Mouse (Mus musculus) forebrain, embryonic 10.5 days (tissue): ENCODE results near the gene Zc2hc1c. TPM values are rescaled to one million over a fixed set of nuclear protein-coding genes. Genes with fewer than 3 reads are reported as not detected.

Experiments used
- DNase-seq: peaks from one replicate; pipeline ENCODE4 v3.0.0-alpha.2; 2017; ENCODE audit warnings: low spot score; ENCODE audit errors: extremely low spot score
- H3K27ac ChIP-seq: fragments of 300-500 bp; sonication (generic); 2 replicates; pipeline ENCODE4 v1.5.1; 2016; ENCODE audit warnings: mild to moderate bottlenecking
- H3K27me3 ChIP-seq: fragments of 300-500 bp; sonication (generic); 2 replicates; pipeline ENCODE4 v1.6.1; 2016; ENCODE audit warnings: mild to moderate bottlenecking; ENCODE audit not compliant: poor library complexity, severe bottlenecking
- H3K36me3 ChIP-seq: fragments of 300-500 bp; sonication (generic); replicated peaks from 2 replicates; pipeline ENCODE4 v1.6.1; 2016; ENCODE audit warnings: mild to moderate bottlenecking, moderate library complexity
- H3K4me1 ChIP-seq: fragments of 300-500 bp; sonication (generic); 2 replicates; pipeline ENCODE4 v1.6.1; 2016
- H3K4me3 ChIP-seq: fragments of 300-500 bp; sonication (generic); 2 replicates; pipeline ENCODE4 v1.5.1; 2016; ENCODE audit warnings: mild to moderate bottlenecking, moderate library complexity
- H3K9me3 ChIP-seq: fragments of 300-500 bp; sonication (generic); 2 replicates; pipeline ENCODE4 v1.6.1; 2016; ENCODE audit warnings: mild to moderate bottlenecking, moderate library complexity
- WGBS: fragments of 180-500 bp; shearing (Covaris S2); methylation state at CpG from one replicate; pipeline ENCODE4 v1.1.7; 2016; 5-methylcytosine and 5-hydroxymethylcytosine counted together
- microRNA-seq: library from miRNA; unstranded; fragments of <30 nt; microRNA quantifications from one replicate; pipeline ENCODE4, GENCODE M21; 2017
- polyA plus RNA-seq: library from polyadenylated mRNA; unstranded; fragments of >200 nt; fragmentation: Nextera tagmentation; extraction: Ambion mirVana; gene quantifications from 2 replicates; pipeline ENCODE4 v1.2.1, GENCODE M21; 2016

The Zc2hc1c gene
- polyA plus RNA-seq, 1 experiment from 2014 or later, result 1.3 TPM

GRCm38 (mm10) chr12:85348338-85348737 lies 59.9 kb downstream of the Zc2hc1c start:
- DNase-seq, result no peak
- H3K27me3 ChIP-seq, result no peaks in the 10 kb centered on the region
- H3K36me3 ChIP-seq, result peaks cover 76% of the 10 kb centered on the region
- H3K4me1 ChIP-seq, result peaks cover 4% of the 10 kb centered on the region; the same call in 1 of the 2 replicates
- no peak overlapping the region for H3K27ac ChIP-seq
- H3K9me3 ChIP-seq, result no peaks in the 10 kb centered on the region
- WGBS, result 87% methylated on average over 6 of the region's 6 CpGs
- no peak overlapping the region for H3K4me3 ChIP-seq

Small RNA genes within 50 kb of the gene (microRNA-seq; reads per million reads assigned to microRNA genes)
- gene Mir6938, result not detected

Other genes starting within 250 kb of the Zc2hc1c start
- 2.3 and 2.7 TPM in 2 replicates for gene Prox2, start 177.8 kb upstream of the Zc2hc1c start, polyA plus RNA-seq
- 113 and 122 TPM in 2 replicates for gene Dlst, start 177.8 kb upstream of the Zc2hc1c start, polyA plus RNA-seq
- 0.89 and 1.0 TPM in 2 replicates for gene Rps6kl1, start 137.3 kb upstream of the Zc2hc1c start, polyA plus RNA-seq
- gene Pgf, start 110.8 kb upstream of the Zc2hc1c start, polyA plus RNA-seq, result 2.5 and 3.1 TPM in 2 replicates
- gene Eif2b2, start 69.1 kb upstream of the Zc2hc1c start, polyA plus RNA-seq, result 123 and 129 TPM in 2 replicates
- 8.7 and 9.4 TPM in 2 replicates for gene Mlh3, start 18.0 kb upstream of the Zc2hc1c start, polyA plus RNA-seq
- 50.7 and 53.4 TPM in 2 replicates for gene Acyp1, start 153 bp upstream of the Zc2hc1c start, polyA plus RNA-seq
- 23.9 TPM in 2 replicates for gene Nek9, start 50.8 kb downstream of the Zc2hc1c start, polyA plus RNA-seq
- 245 and 247 TPM in 2 replicates for gene Tmed10, start 86.3 kb downstream of the Zc2hc1c start, polyA plus RNA-seq
- 0.34 and 1.2 TPM in 2 replicates for gene Fos, start 185.3 kb downstream of the Zc2hc1c start, polyA plus RNA-seq